Mouse (Mus musculus): ENCODE measurements around the gene Gm20388. TPM values are rescaled to one million over a fixed set of nuclear protein-coding genes. Genes with fewer than 3 reads are reported as not detected.

The Gm20388 gene
- polyA plus RNA-seq, 1 experiment, result 49.7 TPM

DNA sequence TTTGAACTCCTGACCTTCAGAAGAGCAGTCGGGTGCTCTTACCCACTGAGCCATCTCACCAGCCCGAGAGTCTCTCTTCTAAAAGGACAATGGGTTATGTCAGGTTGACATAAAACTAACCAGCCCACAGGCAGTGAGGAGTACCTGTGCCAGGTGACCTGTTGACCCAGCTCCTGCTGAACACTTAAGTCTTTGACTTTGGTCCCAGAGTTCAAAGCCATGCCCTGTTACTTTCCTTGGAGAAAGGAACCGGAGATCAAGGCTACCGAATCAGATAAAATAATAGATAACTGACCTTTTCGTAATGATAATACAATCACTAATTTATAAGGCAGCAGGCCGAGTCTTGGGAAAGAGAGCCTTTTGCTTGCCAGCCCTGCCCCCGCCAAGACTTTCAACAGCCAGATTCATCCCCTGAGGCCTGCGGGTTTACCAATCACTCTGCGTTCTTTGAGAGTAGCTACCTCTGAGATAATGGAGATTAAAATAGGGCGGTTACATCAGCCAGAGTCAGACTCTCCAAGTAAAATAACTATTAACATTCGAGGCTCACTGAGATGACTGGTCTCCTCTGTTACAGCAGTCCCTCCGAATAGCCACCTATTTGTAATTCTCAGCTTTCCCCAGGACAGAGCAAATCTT lies 2021.5 kb downstream of the Gm20388 start:
- Histone ChIP-seq H3K4me3 (ENCODE audit: insufficient read depth, low read depth, low read length) (no peak overlapping the region), H3K36me3 (ENCODE audit: control insufficient read depth, insufficient read depth, low read length) (no peaks in the 10 kb centered on the region), H3K27ac (ENCODE audit: insufficient read depth, low read depth, low read length) (no peak overlapping the region), H3K4me1 (ENCODE audit: control insufficient read depth, insufficient read depth, low read length) (no peaks in the 10 kb centered on the region), H3K27me3 (replicated peaks; ENCODE audit: control insufficient read depth, insufficient read depth, low read length) (no peaks in the 10 kb centered on the region)
- WGBS, result 82% methylated on average over 12 of the region's 12 CpGs
- no peak for TF ChIP-seq POLR2A (IDR thresholded peaks at IDR 0.05; ENCODE audit: low read depth, low read length)
- no peak for TF ChIP-seq CTCF (conservative IDR thresholded peaks at IDR 0.05; ENCODE audit: insufficient read depth, insufficient read length, low read depth, low read length)
- DNase-seq, result no peak

DNA sequence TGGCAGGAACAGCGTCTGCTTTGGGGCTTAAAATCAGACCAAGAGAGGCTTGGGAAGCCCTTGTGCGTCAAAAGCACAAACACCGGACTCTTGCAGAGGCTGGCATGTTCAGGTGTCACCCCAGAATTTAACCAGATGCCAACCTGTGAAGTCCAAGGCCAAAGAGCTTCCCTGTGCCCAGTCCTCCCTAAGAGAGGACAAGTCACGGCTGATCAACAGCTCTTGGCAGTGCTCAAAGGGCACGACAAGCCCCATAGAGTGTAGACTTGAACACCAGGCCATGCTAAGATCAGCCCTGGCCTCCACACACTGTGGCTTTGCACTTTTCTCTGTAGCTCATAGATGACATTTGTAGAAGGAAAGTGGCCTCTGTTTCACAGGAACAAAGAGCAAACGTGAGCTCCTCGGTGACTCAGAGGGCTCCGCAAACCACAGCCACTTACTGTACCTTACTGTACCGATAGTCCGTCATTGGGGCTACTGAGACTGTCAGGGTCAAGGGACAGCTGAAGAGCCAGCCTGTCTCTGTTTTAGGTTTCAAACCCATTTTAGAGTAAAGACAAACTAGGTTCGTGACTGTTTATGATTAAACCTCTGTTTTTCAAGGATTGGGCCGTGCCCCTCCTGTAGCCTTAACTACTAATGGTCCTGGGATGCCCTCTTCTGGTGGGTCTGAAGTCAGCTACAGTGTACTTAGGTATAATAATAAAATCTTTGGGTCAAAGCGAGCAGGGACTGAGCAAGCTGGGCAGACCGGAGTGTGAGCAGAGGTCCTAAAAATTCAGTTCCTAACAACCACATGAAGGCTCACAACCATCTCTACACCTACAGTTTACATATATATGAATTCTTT lies 2022.3 kb downstream of the Gm20388 start:
- no peak for DNase-seq
- no peak for TF ChIP-seq POLR2A (IDR thresholded peaks at IDR 0.05; ENCODE audit: low read depth, low read length)
- TF ChIP-seq CTCF (conservative IDR thresholded peaks at IDR 0.05; ENCODE audit: insufficient read depth, insufficient read length, low read depth, low read length), result no peak
- Histone ChIP-seq H3K36me3 (ENCODE audit: control insufficient read depth, insufficient read depth, low read length) (no peaks in the 10 kb centered on the region), H3K27ac (ENCODE audit: insufficient read depth, low read depth, low read length) (no peak overlapping the region), H3K4me1 (ENCODE audit: control insufficient read depth, insufficient read depth, low read length) (no peaks in the 10 kb centered on the region), H3K4me3 (ENCODE audit: insufficient read depth, low read depth, low read length) (no peak overlapping the region), H3K27me3 (replicated peaks; ENCODE audit: control insufficient read depth, insufficient read depth, low read length) (no peaks in the 10 kb centered on the region)
- WGBS, result 88% methylated on average over 14 of the region's 14 CpGs

DNA sequence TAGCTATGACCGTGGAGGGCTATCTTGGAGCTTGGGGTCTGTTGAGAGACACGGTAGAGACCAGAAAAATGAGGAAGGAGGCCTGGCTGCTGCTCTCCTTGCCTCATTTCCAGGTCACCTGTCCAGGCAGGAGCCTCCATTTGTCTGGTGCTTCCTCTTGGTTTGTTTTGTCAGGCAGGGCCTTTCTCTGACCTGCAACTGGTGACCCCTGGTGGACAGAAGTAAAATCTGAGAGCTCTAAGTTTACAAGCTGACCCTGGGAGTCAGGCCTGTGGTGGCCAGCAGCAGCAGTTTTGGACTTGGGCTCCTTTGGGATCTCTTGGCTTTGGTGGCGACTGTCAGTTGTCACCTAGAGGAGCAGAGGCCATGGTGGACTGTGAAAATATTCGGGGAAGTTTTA lies 2023.9 kb downstream of the Gm20388 start:
- no peak for TF ChIP-seq POLR2A (IDR thresholded peaks at IDR 0.05; ENCODE audit: low read depth, low read length)
- TF ChIP-seq CTCF (conservative IDR thresholded peaks at IDR 0.05; ENCODE audit: insufficient read depth, insufficient read length, low read depth, low read length), result peak; percentile 55
- Histone ChIP-seq H3K27me3 (replicated peaks; ENCODE audit: control insufficient read depth, insufficient read depth, low read length) (no peaks in the 10 kb centered on the region), H3K36me3 (ENCODE audit: control insufficient read depth, insufficient read depth, low read length) (no peaks in the 10 kb centered on the region), H3K27ac (ENCODE audit: insufficient read depth, low read depth, low read length) (no peak overlapping the region), H3K4me3 (ENCODE audit: insufficient read depth, low read depth, low read length) (no peak overlapping the region), H3K4me1 (ENCODE audit: control insufficient read depth, insufficient read depth, low read length) (no peaks in the 10 kb centered on the region)
- peak; percentile 59 for DNase-seq
- WGBS, result 41% methylated on average over 4 of the region's 4 CpGs

GRCm38 (mm10) chr8:121934923-121935322 lies 2024.3 kb downstream of the Gm20388 start:
- Histone ChIP-seq H3K4me1 (ENCODE audit: control insufficient read depth, insufficient read depth, low read length) (no peaks in the 10 kb centered on the region), H3K36me3 (ENCODE audit: control insufficient read depth, insufficient read depth, low read length) (no peaks in the 10 kb centered on the region), H3K27me3 (replicated peaks; ENCODE audit: control insufficient read depth, insufficient read depth, low read length) (no peaks in the 10 kb centered on the region), H3K4me3 (ENCODE audit: insufficient read depth, low read depth, low read length) (no peak overlapping the region), H3K27ac (ENCODE audit: insufficient read depth, low read depth, low read length) (no peak overlapping the region)
- no peak for TF ChIP-seq CTCF (conservative IDR thresholded peaks at IDR 0.05; ENCODE audit: insufficient read depth, insufficient read length, low read depth, low read length)
- DNase-seq, result no peak

DNA sequence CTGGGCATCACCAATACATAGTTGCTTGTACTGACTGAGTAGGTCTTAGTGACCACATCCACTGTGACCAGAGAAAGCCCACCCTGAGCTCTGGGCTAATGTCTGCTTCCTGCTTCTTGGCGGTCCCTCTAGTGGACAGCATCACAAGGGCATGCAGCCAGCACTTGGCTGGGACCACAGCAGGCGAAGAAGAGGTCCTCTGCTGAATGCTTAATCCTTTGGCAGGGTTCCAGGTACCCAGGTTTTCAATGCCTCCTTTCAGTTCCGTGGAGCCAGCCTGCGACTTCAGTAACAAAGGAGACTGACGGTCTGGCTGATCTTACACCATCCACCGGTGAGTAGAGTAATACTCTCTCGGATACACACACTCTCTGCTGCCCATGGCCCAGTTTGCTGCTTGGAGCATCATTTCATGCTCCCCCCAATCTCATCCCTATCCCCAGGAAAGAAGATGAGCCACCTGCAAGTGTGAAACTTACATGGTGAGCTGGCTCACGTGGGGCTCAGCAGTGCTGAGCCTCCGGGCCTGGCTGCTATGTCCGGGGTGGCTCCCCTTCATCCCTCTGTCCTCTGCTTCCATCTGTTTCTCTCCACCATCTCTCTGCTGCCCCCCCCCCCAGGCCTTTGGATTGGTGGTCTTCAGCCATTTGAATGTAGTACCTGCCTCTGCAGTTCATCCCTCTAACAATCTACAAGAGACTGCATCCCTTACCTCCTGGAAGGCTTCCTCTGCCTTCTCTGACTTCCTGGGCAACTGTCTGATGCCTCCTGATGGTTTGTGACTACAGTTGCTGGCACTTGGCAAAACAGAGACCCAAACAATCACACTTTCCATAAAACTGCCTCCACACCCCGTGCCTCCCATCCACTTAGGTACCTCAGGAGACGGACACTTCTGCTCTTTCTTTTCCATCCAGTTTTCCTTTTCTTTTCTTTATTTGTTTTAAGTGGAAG lies 2025.0 kb downstream of the Gm20388 start:
- H3K27ac ChIP-seq (ENCODE audit: insufficient read depth, low read depth, low read length), result no peak overlapping the region

GRCm38 (mm10) chr8:121936391-121936790 lies 2025.8 kb downstream of the Gm20388 start:
- Histone ChIP-seq H3K27ac (ENCODE audit: insufficient read depth, low read depth, low read length) (no peak overlapping the region), H3K27me3 (replicated peaks; ENCODE audit: control insufficient read depth, insufficient read depth, low read length) (no peaks in the 10 kb centered on the region), H3K4me3 (ENCODE audit: insufficient read depth, low read depth, low read length) (no peak overlapping the region), H3K36me3 (ENCODE audit: control insufficient read depth, insufficient read depth, low read length) (no peaks in the 10 kb centered on the region), H3K4me1 (ENCODE audit: control insufficient read depth, insufficient read depth, low read length) (no peaks in the 10 kb centered on the region)
- WGBS, result 64% methylated on average over 14 of the region's 14 CpGs
- no peak for DNase-seq
- TF ChIP-seq CTCF (conservative IDR thresholded peaks at IDR 0.05; ENCODE audit: insufficient read depth, insufficient read length, low read depth, low read length), result no peak
- TF ChIP-seq POLR2A (IDR thresholded peaks at IDR 0.05; ENCODE audit: low read depth, low read length), result no peak

More for the DNA sequence above, 2025.0 kb downstream of the Gm20388 start:
- Histone ChIP-seq H3K36me3 (ENCODE audit: control insufficient read depth, insufficient read depth, low read length) (no peaks in the 10 kb centered on the region), H3K27me3 (replicated peaks; ENCODE audit: control insufficient read depth, insufficient read depth, low read length) (no peaks in the 10 kb centered on the region), H3K4me3 (ENCODE audit: insufficient read depth, low read depth, low read length) (no peak overlapping the region), H3K4me1 (ENCODE audit: control insufficient read depth, insufficient read depth, low read length) (no peaks in the 10 kb centered on the region)
- TF ChIP-seq POLR2A (IDR thresholded peaks at IDR 0.05; ENCODE audit: low read depth, low read length) (no peak), CTCF (conservative IDR thresholded peaks at IDR 0.05; ENCODE audit: insufficient read depth, insufficient read length, low read depth, low read length) (peak; percentile 27; the same call in 1 of the 2 replicates)
- WGBS, result 69% methylated on average over 12 of the region's 12 CpGs
- DNase-seq, result peak; percentile 36

Data from kidney, adult 2 months (tissue).